Mouse (Mus musculus): Measurements from ENCODE around the gene Pkdcc. TPM values are rescaled to one million over a fixed set of nuclear protein-coding genes. Genes with fewer than 3 reads are reported as not detected.

The Pkdcc gene
- polyA plus RNA-seq, 1 experiment from 2014 or later: 24.6 TPM

DNA sequence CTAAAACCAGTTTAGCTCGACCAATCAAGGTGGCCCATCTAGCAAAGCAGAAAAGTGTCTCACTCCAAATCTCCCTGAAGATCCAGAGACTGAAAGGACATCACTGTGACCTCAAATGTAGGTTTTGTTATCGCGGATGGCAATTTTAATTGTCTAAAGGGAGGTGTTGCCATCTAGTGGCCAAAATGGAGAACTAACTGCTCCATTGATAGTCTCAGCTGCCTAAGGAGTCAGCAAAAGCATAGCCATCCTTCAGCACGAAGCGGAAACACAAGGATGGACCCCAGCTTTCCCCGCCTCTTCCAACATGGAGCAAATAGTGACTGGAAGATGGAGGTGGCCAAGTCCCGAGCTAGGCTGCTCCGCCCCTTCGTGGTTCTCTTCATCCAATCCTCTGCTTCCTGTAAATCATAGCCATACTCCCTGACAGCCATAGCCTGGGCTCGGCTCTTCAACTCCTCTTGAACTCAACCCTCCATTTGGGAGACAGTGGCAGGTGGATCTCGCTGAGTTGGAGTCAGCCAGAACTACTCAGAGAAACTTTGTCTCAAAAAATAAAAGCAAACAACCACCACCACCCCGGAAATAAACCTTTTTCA is 38.1 kb downstream of the Pkdcc start:
- H3K4me3 ChIP-seq (replicated peaks): no peak overlapping the region
- no peak overlapping the region for H3K9ac ChIP-seq
- no peaks in the 10 kb centered on the region for H3K9me3 ChIP-seq
- no peaks in the 10 kb centered on the region for H3K36me3 ChIP-seq
- H3K27ac ChIP-seq: no peak overlapping the region
- 28% methylated on average over 12 of the region's 12 CpGs for WGBS
- no peak overlapping the region for H3K4me2 ChIP-seq
- no peak for ATAC-seq (ENCODE audit: insufficient read depth, low FRiP score, low read depth)
- peaks cover 8% of the 10 kb centered on the region for H3K4me1 ChIP-seq
- H3K27me3 ChIP-seq (replicated peaks): no peaks in the 10 kb centered on the region

DNA sequence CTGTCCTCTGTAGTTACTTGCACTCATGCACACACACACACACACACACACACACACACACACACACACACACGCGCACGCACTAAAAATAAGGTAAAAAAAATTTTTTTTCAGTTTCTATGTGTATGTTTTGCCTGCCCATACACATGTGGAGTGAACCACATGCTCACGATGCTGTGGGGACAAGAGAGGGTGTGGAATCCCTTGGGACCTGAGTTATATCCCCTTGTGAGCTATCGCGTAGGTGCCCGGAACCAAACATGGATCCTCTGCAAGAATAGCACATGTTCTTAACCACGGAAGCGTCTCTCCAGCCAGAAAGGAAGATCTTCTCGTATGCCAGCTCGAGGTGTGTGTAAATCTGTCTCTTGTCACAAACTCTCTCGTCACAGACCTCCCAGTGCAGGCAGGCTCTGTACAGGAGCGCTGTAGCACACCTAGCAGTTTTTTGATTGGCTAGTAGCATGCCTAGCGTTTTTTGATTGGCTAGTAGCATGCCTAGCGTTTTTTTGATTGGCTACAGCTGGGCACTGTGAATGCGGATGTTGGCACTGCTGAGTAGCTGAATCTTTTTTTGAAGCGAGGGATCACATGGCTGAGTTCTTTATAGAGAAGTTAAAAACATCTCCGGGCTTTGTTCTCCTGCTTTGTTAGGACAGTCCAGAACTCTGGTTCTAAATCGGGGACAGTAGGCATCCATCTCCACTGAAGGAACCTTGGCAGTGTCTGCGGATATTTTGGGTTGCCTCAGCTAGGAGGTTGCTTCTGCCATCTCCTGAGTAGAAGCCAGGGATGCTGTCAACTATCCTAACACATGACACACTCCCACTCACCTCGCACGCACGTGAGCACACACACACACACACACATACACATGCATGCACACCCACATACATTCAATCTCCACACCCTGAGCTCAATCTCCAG is 52.4 kb downstream of the Pkdcc start:
- H3K4me3 ChIP-seq (replicated peaks): peak overlapping the region; percentile 10; the same call in 1 of the 2 replicates
- H3K36me3 ChIP-seq: no peaks in the 10 kb centered on the region
- H3K9me3 ChIP-seq: no peaks in the 10 kb centered on the region
- H3K9ac ChIP-seq: no peak overlapping the region
- no peak overlapping the region; the same call in 1 of the 2 replicates for H3K27ac ChIP-seq
- no peaks in the 10 kb centered on the region for H3K4me1 ChIP-seq
- ATAC-seq (ENCODE audit: insufficient read depth, low FRiP score, low read depth): peak; percentile 91
- H3K27me3 ChIP-seq (replicated peaks): no peaks in the 10 kb centered on the region
- WGBS: 40% methylated on average over 23 of the region's 23 CpGs
- peak overlapping the region; percentile 48 for H3K4me2 ChIP-seq

DNA sequence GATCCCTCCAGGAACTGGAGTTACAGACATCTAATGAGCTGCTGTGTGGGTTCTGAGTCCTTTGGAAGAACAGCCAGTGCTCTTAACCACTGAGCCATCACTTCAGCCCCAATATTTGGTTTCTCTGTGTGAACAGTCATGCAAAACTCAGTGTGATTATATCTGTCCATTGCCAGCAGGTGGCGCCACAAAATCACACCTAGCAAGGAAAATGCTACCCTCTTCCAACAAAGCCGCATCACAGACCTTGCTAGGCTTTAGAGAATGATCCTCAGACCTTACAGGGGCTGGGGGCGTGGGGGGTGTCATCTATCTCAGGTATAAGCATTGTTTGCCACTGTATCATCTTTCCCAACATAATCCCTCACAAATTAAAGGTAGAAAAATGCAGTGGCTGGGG is 56.4 kb downstream of the Pkdcc start:
- H3K36me3 ChIP-seq: no peaks in the 10 kb centered on the region
- H3K9ac ChIP-seq: no peak overlapping the region
- H3K9me3 ChIP-seq: no peaks in the 10 kb centered on the region
- H3K27ac ChIP-seq: no peak overlapping the region
- 4% methylated on average over 3 of the region's 3 CpGs for WGBS
- no peak for ATAC-seq (ENCODE audit: insufficient read depth, low FRiP score, low read depth)
- H3K4me3 ChIP-seq (replicated peaks): no peak overlapping the region
- H3K4me1 ChIP-seq: peaks cover 9% of the 10 kb centered on the region
- no peak overlapping the region for H3K4me2 ChIP-seq
- no peaks in the 10 kb centered on the region for H3K27me3 ChIP-seq (replicated peaks)

DNA sequence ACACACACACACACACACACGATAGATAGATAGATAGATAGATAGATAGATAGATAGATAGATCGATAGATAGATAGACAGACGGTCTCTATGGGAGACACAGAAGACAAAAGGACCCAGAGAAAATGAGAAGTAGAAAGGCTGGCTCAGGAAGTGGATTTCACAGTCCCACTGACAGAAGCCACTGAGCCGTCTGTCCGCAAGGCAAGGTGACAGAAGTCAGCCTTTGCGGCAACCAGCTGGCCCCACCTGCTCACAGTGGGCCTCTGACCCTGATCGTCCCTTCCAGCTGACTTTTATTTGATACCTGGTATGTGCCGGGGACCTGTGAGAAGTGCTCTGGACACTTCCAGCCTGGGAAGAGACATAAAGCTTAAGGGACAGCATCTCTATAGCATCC is 57.5 kb downstream of the Pkdcc start:
- H3K9me3 ChIP-seq: no peaks in the 10 kb centered on the region

DNA sequence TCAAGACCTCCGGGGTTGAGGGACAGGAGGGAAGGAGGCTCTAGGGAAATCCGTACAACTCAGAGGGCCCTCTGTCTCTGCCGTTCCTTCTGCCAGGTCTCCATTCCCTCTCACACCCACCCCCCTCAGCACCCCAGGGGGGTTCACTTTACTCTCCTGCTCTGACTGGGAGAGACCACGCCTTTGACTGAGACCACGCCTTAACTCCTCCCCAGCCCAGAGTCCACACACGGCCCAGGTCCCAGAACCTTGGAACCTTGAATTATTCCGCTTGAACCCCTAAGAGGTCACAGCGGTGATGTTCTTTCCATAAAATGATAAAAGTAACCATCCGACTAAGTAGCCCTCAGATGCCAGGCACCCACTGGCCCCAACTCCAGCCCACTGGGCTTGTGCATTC is 58.5 kb downstream of the Pkdcc start:
- ATAC-seq (ENCODE audit: insufficient read depth, low FRiP score, low read depth): no peak
- Histone ChIP-seq H3K4me3 (replicated peaks) (no peak overlapping the region), H3K27ac (no peak overlapping the region), H3K4me2 (peak overlapping the region; percentile 38; the same call in 1 of the 2 replicates), H3K9ac (no peak overlapping the region), H3K9me3 (no peaks in the 10 kb centered on the region), H3K4me1 (peaks cover 23% of the 10 kb centered on the region), H3K36me3 (no peaks in the 10 kb centered on the region), H3K27me3 (replicated peaks) (no peaks in the 10 kb centered on the region)
- 25% methylated on average over 9 of the region's 9 CpGs for WGBS

More for the DNA sequence above, 57.5 kb downstream of the Pkdcc start:
- no peak overlapping the region for H3K9ac ChIP-seq
- no peak overlapping the region for H3K4me3 ChIP-seq (replicated peaks)
- no peak for ATAC-seq (ENCODE audit: insufficient read depth, low FRiP score, low read depth)
- peaks cover 20% of the 10 kb centered on the region for H3K4me1 ChIP-seq
- H3K4me2 ChIP-seq: no peak overlapping the region
- H3K27ac ChIP-seq: no peak overlapping the region
- no peaks in the 10 kb centered on the region for H3K36me3 ChIP-seq
- 60% methylated on average over 8 of the region's 8 CpGs for WGBS
- H3K27me3 ChIP-seq (replicated peaks): no peaks in the 10 kb centered on the region

DNA sequence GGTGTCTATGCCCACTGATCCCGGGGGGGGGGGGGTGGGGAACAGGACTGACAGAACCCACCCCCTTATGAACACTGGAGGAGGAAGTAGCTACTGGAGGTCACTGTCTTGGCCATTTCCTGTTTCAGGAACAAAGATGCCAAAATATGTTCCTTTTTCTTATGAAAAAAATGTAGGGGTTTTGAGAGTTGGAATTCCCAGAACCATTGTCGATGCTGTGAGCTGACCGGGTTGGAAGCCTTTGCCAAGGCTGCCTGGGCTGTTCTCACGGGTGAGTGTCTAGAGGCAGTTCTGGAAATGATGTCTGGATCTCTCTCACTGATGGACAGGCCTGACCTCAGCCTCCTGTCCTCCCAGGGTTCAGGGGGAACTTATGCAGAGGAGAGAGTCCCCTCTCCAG is 59.0 kb downstream of the Pkdcc start:
- Histone ChIP-seq H3K4me3 (replicated peaks) (no peak overlapping the region), H3K27ac (0 out of 2 replicates have a peak overlapping the region, but pooled peaks have one; percentile 48), H3K27me3 (replicated peaks) (no peaks in the 10 kb centered on the region), H3K4me2 (no peak overlapping the region; the same call in 1 of the 2 replicates), H3K4me1 (peaks cover 23% of the 10 kb centered on the region), H3K36me3 (no peaks in the 10 kb centered on the region), H3K9me3 (no peaks in the 10 kb centered on the region), H3K9ac (no peak overlapping the region)
- ATAC-seq (ENCODE audit: insufficient read depth, low FRiP score, low read depth): no peak
- 42% methylated on average over 4 of the region's 4 CpGs for WGBS

Other genes with a start within 250 kb of the Pkdcc start
- 30.5 and 31.1 TPM in 2 replicates for gene Eml4, start 135.6 kb downstream of the Pkdcc start, polyA plus RNA-seq (2015; fragmentation: Nextera tagmentation; extraction: Ambion mirVana)

Data from stomach, embryonic 15.5 days (tissue).